Mouse (Mus musculus) testis, adult 2 months (tissue): ENCODE measurements at regions not wholly inside any gene's neighbourhood (a gene's known extent, or its start where the extent isn't known, plus 50 kb on each side); places are given as distances from the start of the nearest gene placed in this dataset.

ENCODE experiments used
- H3K27ac ChIP-seq: fragments of 200-500 bp; 2 replicates; pipeline ENCODE4 v1.5.1; 2012; ENCODE audit warnings: low read depth, low read length; ENCODE audit not compliant: control insufficient read depth, insufficient read depth
- H3K27me3 ChIP-seq: fragments of 200-500 bp; 2 replicates; pipeline ENCODE4 v1.6.1; 2012; ENCODE audit warnings: mild to moderate bottlenecking, low read length, moderate library complexity; ENCODE audit not compliant: control insufficient read depth, insufficient read depth
- H3K36me3 ChIP-seq: fragments of 200-500 bp; 2 replicates; pipeline ENCODE4 v1.6.1; 2012; ENCODE audit warnings: mild to moderate bottlenecking, low read length; ENCODE audit not compliant: control insufficient read depth, insufficient read depth
- H3K4me1 ChIP-seq: fragments of 200-500 bp; 2 replicates; pipeline ENCODE4 v1.6.1; 2012; ENCODE audit warnings: low read length; ENCODE audit not compliant: control insufficient read depth, insufficient read depth
- H3K4me3 ChIP-seq: fragments of 200-500 bp; 2 replicates; pipeline ENCODE4 v1.5.1; 2012; ENCODE audit warnings: low read depth, mild to moderate bottlenecking, low read length, moderate library complexity, mixed read lengths; ENCODE audit not compliant: control insufficient read depth
- CTCF ChIP-seq: fragments of 200-500 bp; IDR thresholded peaks from 2 replicates; pipeline ENCODE4 v1.5.1; 2012; ENCODE audit warnings: low read depth, mild to moderate bottlenecking, inconsistent platforms, low read length, moderate library complexity; ENCODE audit not compliant: control insufficient read depth, insufficient read depth, insufficient replicate concordance
- POLR2A ChIP-seq: fragments of 200-500 bp; IDR thresholded peaks from 2 replicates; pipeline ENCODE4 v1.6.1; 2012; ENCODE audit warnings: low read depth, mild to moderate bottlenecking, inconsistent platforms, low read length, moderate library complexity; ENCODE audit not compliant: control insufficient read depth

GRCm38 (mm10) chr15:96115196-96115595 is 172.1 kb upstream of the Arid2 start:
- Histone ChIP-seq H3K27ac (no peak overlapping the region), H3K4me1 (no peaks in the 10 kb centered on the region; the same call in 1 of the 2 replicates), H3K4me3 (no peak overlapping the region), H3K27me3 (no peaks in the 10 kb centered on the region), H3K36me3 (no peaks in the 10 kb centered on the region)
- TF ChIP-seq CTCF (no peak), POLR2A (no peak)

GRCm38 (mm10) chr15:96119240-96119639 is 168.1 kb upstream of the Arid2 start:
- H3K4me3 ChIP-seq: no peak overlapping the region
- H3K36me3 ChIP-seq: no peaks in the 10 kb centered on the region
- no peaks in the 10 kb centered on the region for H3K27me3 ChIP-seq
- H3K27ac ChIP-seq: no peak overlapping the region
- H3K4me1 ChIP-seq: no peaks in the 10 kb centered on the region; the same call in 1 of the 2 replicates
- no peak for TF ChIP-seq CTCF
- TF ChIP-seq POLR2A: no peak

GRCm38 (mm10) chr15:96124397-96124796 is 162.9 kb upstream of the Arid2 start:
- H3K27me3 ChIP-seq: no peaks in the 10 kb centered on the region
- H3K27ac ChIP-seq: no peak overlapping the region
- no peak overlapping the region for H3K4me3 ChIP-seq
- no peaks in the 10 kb centered on the region for H3K36me3 ChIP-seq
- TF ChIP-seq CTCF: no peak
- no peak for TF ChIP-seq POLR2A
- no peaks in the 10 kb centered on the region for H3K4me1 ChIP-seq

GRCm38 (mm10) chr15:96129699-96130098 is 157.6 kb upstream of the Arid2 start:
- Histone ChIP-seq H3K27ac (no peak overlapping the region), H3K27me3 (no peaks in the 10 kb centered on the region), H3K4me1 (no peaks in the 10 kb centered on the region), H3K4me3 (no peak overlapping the region), H3K36me3 (no peaks in the 10 kb centered on the region)
- TF ChIP-seq POLR2A (no peak), CTCF (no peak)

- no peak for TF ChIP-seq POLR2A
- TF ChIP-seq CTCF: no peak
- Histone ChIP-seq H3K27me3 (no peaks in the 10 kb centered on the region), H3K36me3 (no peaks in the 10 kb centered on the region), H3K27ac (no peak overlapping the region), H3K4me3 (no peak overlapping the region), H3K4me1 (peaks cover 4% of the 10 kb centered on the region)
These were observed 156.8 kb upstream of the Arid2 start for GRCm38 (mm10) chr15:96130531-96130930.

GRCm38 (mm10) chr15:96131582-96132091 is 155.7 kb upstream of the Arid2 start:
- no peak overlapping the region for H3K4me3 ChIP-seq
- TF ChIP-seq POLR2A: no peak
- H3K4me1 ChIP-seq: peaks cover 4% of the 10 kb centered on the region
- H3K27me3 ChIP-seq: no peaks in the 10 kb centered on the region
- H3K27ac ChIP-seq: no peak overlapping the region
- no peaks in the 10 kb centered on the region for H3K36me3 ChIP-seq

GRCm38 (mm10) chr15:96132636-96133035 is 154.7 kb upstream of the Arid2 start:
- no peak overlapping the region for H3K27ac ChIP-seq
- TF ChIP-seq POLR2A: no peak
- TF ChIP-seq CTCF: no peak
- no peak overlapping the region for H3K4me3 ChIP-seq
- no peaks in the 10 kb centered on the region for H3K27me3 ChIP-seq
- H3K36me3 ChIP-seq: no peaks in the 10 kb centered on the region
- H3K4me1 ChIP-seq: peaks cover 4% of the 10 kb centered on the region

GRCm38 (mm10) chr15:96135250-96135731 is 152.0 kb upstream of the Arid2 start:
- no peaks in the 10 kb centered on the region for H3K27me3 ChIP-seq
- no peak for TF ChIP-seq CTCF
- no peak for TF ChIP-seq POLR2A
- peaks cover 4% of the 10 kb centered on the region for H3K4me1 ChIP-seq
- no peak overlapping the region for H3K27ac ChIP-seq
- no peak overlapping the region for H3K4me3 ChIP-seq
- no peaks in the 10 kb centered on the region for H3K36me3 ChIP-seq
